Mouse (Mus musculus) C2C12 (cell line): Measurements from ENCODE around the gene Dcdc2c.

Source experiments
- CTCF ChIP-seq: IDR thresholded peaks from one replicate; pipeline ENCODE4 v1.5.1; 2011; ENCODE audit not compliant: control insufficient read depth, insufficient read depth, insufficient read length
- FOSL1 ChIP-seq: IDR thresholded peaks from one replicate; pipeline ENCODE4 v1.8.0; 2011; ENCODE audit warnings: mild to moderate bottlenecking, low read length; ENCODE audit not compliant: poor library complexity, insufficient read depth, severe bottlenecking
- MAX ChIP-seq: IDR thresholded peaks from one replicate; pipeline ENCODE4 v1.6.1; 2011; ENCODE audit warnings: mild to moderate bottlenecking, control low read depth
- USF1 ChIP-seq: IDR thresholded peaks from one replicate; pipeline ENCODE4 v1.6.1; 2011; ENCODE audit warnings: low read depth, mild to moderate bottlenecking, control low read depth, moderate library complexity

- no peak for TF ChIP-seq USF1
- TF ChIP-seq CTCF: no peak
- TF ChIP-seq FOSL1: no peak
- no peak for TF ChIP-seq MAX
Measured at GRCm38 (mm10) chr12:28598110-28598509, 45.9 kb upstream of the Dcdc2c start.
